Mouse (Mus musculus): ENCODE measurements around the gene Tnnc1. TPM values are rescaled to one million over a fixed set of nuclear protein-coding genes. Genes with fewer than 3 reads are reported as not detected.
A peak's percentile ranks its signal among the peaks of the same experiment; 100 is the strongest.

The Tnnc1 gene
- polyA plus RNA-seq, 2 experiments from 2014 or later, result not detected

DNA sequence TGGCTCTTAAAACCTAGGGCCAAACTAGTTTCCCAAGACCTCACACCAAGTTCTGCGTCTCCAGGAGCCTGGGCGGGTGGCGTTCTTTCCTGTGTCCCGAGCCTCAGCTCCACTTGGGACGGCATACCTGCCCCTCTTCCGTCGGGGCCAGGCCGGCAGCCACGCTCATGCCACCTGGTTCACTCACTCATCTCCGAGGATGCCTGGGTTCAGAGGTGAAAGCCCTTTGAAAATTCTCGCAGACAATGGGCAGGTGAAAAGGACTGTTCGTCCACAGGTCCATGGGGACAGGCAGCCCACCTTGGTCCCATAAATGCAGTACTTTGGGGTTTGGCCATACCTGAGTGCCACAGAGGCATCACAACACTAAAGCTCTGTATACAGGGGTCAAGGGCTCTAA, 23.9 kb upstream of the Tnnc1 start:
- ATAC-seq, result no peak

GRCm38 (mm10) chr14:31186656-31187055, 21.5 kb upstream of the Tnnc1 start:
- ATAC-seq, result no peak

- no peak for ATAC-seq
Measured at GRCm38 (mm10) chr14:31188771-31189181, 19.3 kb upstream of the Tnnc1 start.

- ATAC-seq, result no peak
Measured at GRCm38 (mm10) chr14:31189348-31189747, 18.8 kb upstream of the Tnnc1 start.

DNA sequence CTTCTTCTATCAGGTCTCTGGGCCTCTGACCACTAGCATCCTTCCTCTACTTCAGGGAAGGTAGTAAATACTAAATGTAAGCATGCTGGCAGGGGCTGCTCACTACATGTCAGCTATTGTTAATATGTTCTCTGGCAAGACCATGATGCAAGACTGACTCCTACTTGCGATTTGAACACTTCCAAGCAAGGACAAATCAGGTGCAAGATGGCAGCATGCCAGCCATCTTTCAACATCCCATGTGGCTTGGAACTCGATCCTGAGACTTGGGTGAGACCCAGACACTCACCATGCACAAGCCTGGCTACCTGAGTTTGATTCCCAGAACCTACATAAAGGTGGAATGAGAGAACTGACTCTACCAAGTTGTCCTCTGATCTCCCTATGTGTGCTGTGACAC, 16.2 kb upstream of the Tnnc1 start:
- no peak for ATAC-seq

GRCm38 (mm10) chr14:31193791-31194190, 14.3 kb upstream of the Tnnc1 start:
- ATAC-seq, result no peak

DNA sequence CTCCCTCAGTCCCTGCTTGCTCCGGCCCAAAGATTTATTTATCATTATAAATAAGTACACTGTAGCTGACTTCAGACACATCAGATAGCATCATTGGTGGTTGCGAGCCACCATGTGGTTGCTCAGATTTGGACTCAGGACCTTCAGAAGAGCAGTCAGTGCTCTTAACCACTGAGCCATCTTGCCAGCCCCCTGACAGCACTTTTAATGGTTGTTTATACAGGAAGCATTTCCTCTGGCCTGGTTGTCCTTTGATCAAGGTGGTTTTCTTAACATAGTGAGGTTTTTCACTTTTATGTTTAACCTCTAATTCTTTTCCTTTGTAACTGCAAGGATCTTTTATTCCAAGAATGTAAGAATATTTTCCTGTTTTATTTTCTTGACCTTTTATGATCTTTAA, 13.7 kb upstream of the Tnnc1 start:
- peak; percentile 52 for ATAC-seq

GRCm38 (mm10) chr14:31194891-31195513, 13.1 kb upstream of the Tnnc1 start:
- ATAC-seq, result peak; percentile 58

- no peak for ATAC-seq
Measured at GRCm38 (mm10) chr14:31195521-31195920, 12.6 kb upstream of the Tnnc1 start.

- peak; percentile 33 for ATAC-seq
Measured at GRCm38 (mm10) chr14:31195968-31196367, 12.1 kb upstream of the Tnnc1 start.

GRCm38 (mm10) chr14:31197547-31198516, 10.3 kb upstream of the Tnnc1 start:
- ATAC-seq, result peak; percentile 55

GRCm38 (mm10) chr14:31199599-31199998, 8.5 kb upstream of the Tnnc1 start:
- no peak for ATAC-seq

- no peak for ATAC-seq
Measured at GRCm38 (mm10) chr14:31200038-31200437, 8.1 kb upstream of the Tnnc1 start.

DNA sequence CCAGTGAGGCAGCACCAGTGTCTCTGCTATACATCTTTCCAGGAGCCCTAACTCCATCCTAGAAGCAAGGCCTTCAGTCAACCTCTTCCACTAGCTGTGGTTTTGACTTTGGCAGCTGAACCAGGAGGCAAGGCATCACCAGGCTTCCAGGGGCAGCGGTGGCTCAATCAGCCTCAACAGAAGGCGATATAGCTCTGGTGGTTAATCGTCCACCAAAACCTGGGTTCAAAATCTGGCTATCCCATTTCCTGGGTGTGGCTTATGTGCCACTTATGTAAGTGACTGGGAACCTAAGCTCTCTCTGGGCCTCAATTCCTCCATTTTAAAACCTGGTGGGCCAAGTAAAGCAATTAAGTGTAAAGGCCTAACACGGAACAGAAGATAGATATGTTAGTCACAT, 3.3 kb upstream of the Tnnc1 start:
- ATAC-seq, result no peak

- ATAC-seq, result no peak
Measured at GRCm38 (mm10) chr14:31205244-31205561, 2.9 kb upstream of the Tnnc1 start.

GRCm38 (mm10) chr14:31205562-31206467, 2.3 kb upstream of the Tnnc1 start:
- ATAC-seq, result peak; percentile 40

DNA sequence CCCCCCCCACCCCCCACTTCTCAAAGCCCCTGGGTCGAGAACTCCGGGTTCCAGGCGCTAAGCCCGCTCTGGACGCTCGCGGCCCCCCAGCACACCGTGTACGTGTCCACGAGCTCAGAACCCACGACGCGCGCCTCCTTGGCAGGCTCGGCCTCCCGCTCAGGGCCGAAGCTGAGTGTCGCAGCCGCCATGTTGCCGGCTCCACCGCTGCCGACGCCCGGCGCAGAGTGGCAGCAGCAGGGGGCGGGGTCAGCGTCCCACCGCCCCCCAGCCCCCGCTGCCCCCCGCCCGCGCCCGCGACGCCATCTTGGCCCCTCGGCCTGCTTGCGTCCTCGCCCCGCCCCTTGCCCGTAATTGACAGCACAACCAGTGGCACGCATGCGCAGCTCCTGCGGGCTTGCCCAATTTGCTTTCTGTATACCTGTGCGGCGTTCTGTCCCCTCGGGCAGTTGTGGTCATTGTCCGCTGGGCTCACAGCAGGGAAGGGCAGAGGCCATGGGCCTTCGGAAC, 1.6 kb upstream of the Tnnc1 start:
- peak; percentile 54 for ATAC-seq

GRCm38 (mm10) chr14:31207070-31207830, 862 bp upstream of the Tnnc1 start:
- ATAC-seq, result peak; percentile 49

GRCm38 (mm10) chr14:31209133-31209557, 1.0 kb downstream of the Tnnc1 start:
- ATAC-seq, result no peak

GRCm38 (mm10) chr14:31211854-31212253, 3.7 kb downstream of the Tnnc1 start:
- ATAC-seq, result no peak

DNA sequence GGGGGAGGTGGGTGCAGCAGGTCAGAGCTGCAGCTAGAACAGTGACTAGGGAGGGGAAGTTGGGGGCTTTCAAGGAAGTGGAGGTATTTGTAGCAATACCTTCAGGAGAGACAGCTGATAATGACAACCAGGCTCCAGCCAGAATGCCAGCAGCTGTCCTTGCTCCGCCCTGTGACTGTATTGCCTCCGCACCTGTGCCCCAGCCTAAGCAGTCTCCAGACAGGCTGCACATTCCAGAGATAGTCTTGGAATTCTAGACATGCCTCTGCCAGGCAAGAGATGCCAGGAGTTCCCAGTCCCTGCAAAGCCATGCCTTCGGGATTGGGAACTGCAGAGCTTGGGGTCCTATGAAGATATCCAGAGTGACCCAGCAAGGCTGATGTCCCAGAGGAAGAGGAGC, 4.4 kb downstream of the Tnnc1 start:
- ATAC-seq, result no peak

DNA sequence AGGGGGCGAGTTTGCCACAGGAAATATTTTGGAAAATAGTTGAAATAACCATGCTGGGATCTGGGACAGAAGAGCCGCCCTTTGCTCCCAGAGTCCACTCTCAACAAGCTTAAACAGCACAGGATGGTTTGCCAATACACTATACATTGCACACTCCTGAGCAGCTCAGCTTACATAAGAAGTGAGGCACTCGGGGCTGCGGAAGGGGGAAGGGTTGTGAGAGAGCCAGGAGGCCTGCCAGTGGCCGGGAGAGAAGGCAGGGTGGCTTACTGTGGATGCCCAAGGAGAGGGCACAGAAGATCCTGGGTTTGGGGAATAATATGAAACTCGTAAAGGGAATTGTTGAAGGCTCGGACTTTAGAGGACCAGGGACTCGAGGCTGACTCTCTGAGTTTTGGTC, 5.8 kb downstream of the Tnnc1 start:
- ATAC-seq, result no peak

All from activated CD4-positive, CD25-positive, alpha-beta regulatory T cell, adult 4 months (primary cell).